7 mouse cellular contexts compared by ENCODE assay signal in the genomic region with DNA sequence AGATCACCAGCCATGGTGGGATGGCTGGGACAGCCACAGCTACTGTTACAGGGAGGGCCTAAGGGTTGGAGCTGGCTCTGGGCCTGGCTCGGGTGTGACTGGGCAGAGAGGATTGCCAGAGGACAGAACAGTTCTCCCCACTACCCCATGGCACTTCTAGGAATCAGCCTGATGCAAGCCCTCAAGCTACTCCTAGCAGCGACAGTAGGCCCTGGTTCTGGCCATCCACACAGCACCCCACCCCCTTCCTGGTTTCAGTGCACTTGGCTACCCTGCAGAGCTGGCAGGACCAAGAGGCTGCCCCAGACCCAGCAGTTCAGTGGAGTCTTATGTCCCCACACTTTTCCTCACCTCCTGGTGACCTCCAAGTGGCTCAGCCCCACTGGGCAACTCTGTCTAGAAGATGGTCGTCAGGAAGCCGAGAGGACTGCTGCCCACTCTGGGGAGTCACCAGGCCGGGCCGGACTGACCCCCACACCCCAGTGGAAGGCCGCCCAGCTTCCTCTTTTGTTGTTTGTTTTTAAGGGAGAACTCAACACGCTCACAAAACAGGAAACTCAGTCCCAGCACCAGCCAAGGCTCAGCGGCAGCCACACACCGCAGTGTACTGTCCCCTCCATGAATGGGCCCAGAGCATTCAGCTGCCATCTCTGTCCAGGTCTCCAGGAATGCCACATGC. TPM values are rescaled to one million over a fixed set of nuclear protein-coding genes. Genes with fewer than 3 reads are reported as not detected.
A peak's percentile ranks its signal among the peaks of the same experiment; 100 is the strongest.
DNase-seq lines count a peak whose midpoint lies in the region; ATAC-seq and TF ChIP-seq lines count a peak whose summit lies in the region.

No protein-coding gene starts in this region.

- no peaks in the 10 kb centered on the region for H3K27me3 ChIP-seq in midbrain, embryonic 12.5 days
- no peaks in the 10 kb centered on the region for H3K27me3 ChIP-seq in midbrain, embryonic 16.5 days (ENCODE audit: control insufficient read depth, insufficient read depth, low read depth, low read length)
- H3K27me3 ChIP-seq in heart, embryonic 11.5 days (ENCODE audit: control insufficient read depth, insufficient read depth, low read length), result no peaks in the 10 kb centered on the region
- no peaks in the 10 kb centered on the region for H3K27me3 ChIP-seq in liver, postnatal 0 days (ENCODE audit: insufficient read depth, low read length)
- H3K27me3 ChIP-seq in stomach, embryonic 16.5 days (ENCODE audit: control insufficient read depth, insufficient read depth, low read length), result no peaks in the 10 kb centered on the region
- no peaks in the 10 kb centered on the region for H3K27me3 ChIP-seq in forebrain, embryonic 16.5 days (replicated peaks; ENCODE audit: control insufficient read depth, insufficient read depth, low read length)

- no peak for TF ChIP-seq CTCF in liver, postnatal 0 days (IDR thresholded peaks at IDR 0.05; ENCODE audit: low read depth)

- no peak for TF ChIP-seq EP300 in liver, postnatal 0 days (IDR thresholded peaks at IDR 0.05; ENCODE audit: low read depth)

- H3K27ac ChIP-seq in midbrain, embryonic 12.5 days (replicated peaks), result peak overlapping the region; percentile 32; the same call in 1 of the 2 replicates
- H3K27ac ChIP-seq in midbrain, embryonic 16.5 days (ENCODE audit: low read length), result no peak overlapping the region
- no peak overlapping the region for H3K27ac ChIP-seq in heart, embryonic 11.5 days (ENCODE audit: low read depth, low read length)
- peak overlapping the region; percentile 67 for H3K27ac ChIP-seq in liver, postnatal 0 days (ENCODE audit: low read depth)
- peak overlapping the region; percentile 42 for H3K27ac ChIP-seq in stomach, embryonic 16.5 days (ENCODE audit: low read length)
- no peak overlapping the region for H3K27ac ChIP-seq in forebrain, embryonic 16.5 days (ENCODE audit: low read length)

- no peak for ATAC-seq in midbrain, embryonic 12.5 days (ENCODE audit: low FRiP score, low read depth)
- no peak for ATAC-seq in midbrain, embryonic 16.5 days
- no peak for ATAC-seq in heart, embryonic 11.5 days (replicated peaks; ENCODE audit: insufficient number of reproducible peaks, low FRiP score, low TSS enrichment)
- ATAC-seq in liver, postnatal 0 days, result peak; percentile 25
- no peak for ATAC-seq in stomach, embryonic 16.5 days (ENCODE audit: insufficient read depth, low FRiP score)
- ATAC-seq in forebrain, embryonic 16.5 days, result no peak

- no peak overlapping the region for H3K4me3 ChIP-seq in midbrain, embryonic 12.5 days
- no peak overlapping the region for H3K4me3 ChIP-seq in midbrain, embryonic 16.5 days (ENCODE audit: low read depth, low read length)
- H3K4me3 ChIP-seq in heart, embryonic 11.5 days (ENCODE audit: low read depth, low read length), result no peak overlapping the region
- no peak overlapping the region for H3K4me3 ChIP-seq in liver, postnatal 0 days (ENCODE audit: low read depth, low read length)
- no peak overlapping the region for H3K4me3 ChIP-seq in stomach, embryonic 16.5 days (replicated peaks; ENCODE audit: low read length)
- no peak overlapping the region for H3K4me3 ChIP-seq in forebrain, embryonic 16.5 days (replicated peaks; ENCODE audit: low read length)

- peaks cover 81% of the 10 kb centered on the region for H3K4me1 ChIP-seq in midbrain, embryonic 12.5 days
- peaks cover 48% of the 10 kb centered on the region for H3K4me1 ChIP-seq in midbrain, embryonic 16.5 days (ENCODE audit: control insufficient read depth, insufficient read depth, low read length)
- peaks cover 88% of the 10 kb centered on the region for H3K4me1 ChIP-seq in heart, embryonic 11.5 days (ENCODE audit: control insufficient read depth, insufficient read depth, low read length)
- H3K4me1 ChIP-seq in liver, postnatal 0 days (ENCODE audit: insufficient read depth), result peaks cover 46% of the 10 kb centered on the region
- peaks cover 87% of the 10 kb centered on the region for H3K4me1 ChIP-seq in stomach, embryonic 16.5 days (ENCODE audit: control insufficient read depth, insufficient read depth, low read length)
- peaks cover 72% of the 10 kb centered on the region for H3K4me1 ChIP-seq in forebrain, embryonic 16.5 days (replicated peaks; ENCODE audit: control insufficient read depth, insufficient read depth, low read length)

- H3K36me3 ChIP-seq in midbrain, embryonic 12.5 days, result peaks cover 74% of the 10 kb centered on the region
- peaks cover 12% of the 10 kb centered on the region; the same call in 1 of the 2 replicates for H3K36me3 ChIP-seq in midbrain, embryonic 16.5 days (ENCODE audit: control insufficient read depth, insufficient read depth, low read length)
- peaks cover 28% of the 10 kb centered on the region; the same call in 1 of the 2 replicates for H3K36me3 ChIP-seq in heart, embryonic 11.5 days (ENCODE audit: control insufficient read depth, insufficient read depth, low read length)
- H3K36me3 ChIP-seq in liver, postnatal 0 days (replicated peaks; ENCODE audit: insufficient read depth, low read length), result peaks cover 37% of the 10 kb centered on the region
- H3K36me3 ChIP-seq in stomach, embryonic 16.5 days (ENCODE audit: control insufficient read depth, insufficient read depth, low read length), result peaks cover 19% of the 10 kb centered on the region; the same call in 1 of the 2 replicates
- peaks cover 14% of the 10 kb centered on the region for H3K36me3 ChIP-seq in forebrain, embryonic 16.5 days (ENCODE audit: control insufficient read depth, insufficient read depth)

- DNase-seq in liver, postnatal 0 days, result peak; percentile 44
- no peak for DNase-seq in retina, embryonic 14.5 days (ENCODE audit: low spot score)

- no peaks in the 10 kb centered on the region for H3K9me3 ChIP-seq in midbrain, embryonic 12.5 days
- H3K9me3 ChIP-seq in midbrain, embryonic 16.5 days (replicated peaks; ENCODE audit: control insufficient read depth, low read length, poor library complexity, severe bottlenecking), result no peaks in the 10 kb centered on the region
- H3K9me3 ChIP-seq in heart, embryonic 11.5 days (replicated peaks; ENCODE audit: control insufficient read depth, low read length), result no peaks in the 10 kb centered on the region
- H3K9me3 ChIP-seq in liver, postnatal 0 days (ENCODE audit: low read length), result no peaks in the 10 kb centered on the region
- H3K9me3 ChIP-seq in stomach, embryonic 16.5 days (replicated peaks; ENCODE audit: control insufficient read depth, low read length), result no peaks in the 10 kb centered on the region
- H3K9me3 ChIP-seq in forebrain, embryonic 16.5 days (ENCODE audit: control insufficient read depth, low read length), result no peaks in the 10 kb centered on the region

- 90% methylated on average over 10 of the region's 10 CpGs for WGBS in midbrain, embryonic 12.5 days
- WGBS in midbrain, embryonic 16.5 days, result 81% methylated on average over 10 of the region's 10 CpGs
- WGBS in heart, embryonic 11.5 days (ENCODE audit: insufficient replicate concordance), result 75% methylated on average over 10 of the region's 10 CpGs
- 66% methylated on average over 10 of the region's 10 CpGs for WGBS in liver, postnatal 0 days (ENCODE audit: insufficient replicate concordance)
- WGBS in stomach, embryonic 16.5 days, result 71% methylated on average over 10 of the region's 10 CpGs
- WGBS in forebrain, embryonic 16.5 days, result 84% methylated on average over 10 of the region's 10 CpGs

- no peak overlapping the region for H3K4me2 ChIP-seq in midbrain, embryonic 12.5 days (replicated peaks)
- H3K4me2 ChIP-seq in midbrain, embryonic 16.5 days (ENCODE audit: low read length), result no peak overlapping the region
- H3K4me2 ChIP-seq in heart, embryonic 11.5 days, result no peak overlapping the region
- 0 out of 2 replicates have a peak overlapping the region, but pooled peaks have one; percentile 18 for H3K4me2 ChIP-seq in liver, postnatal 0 days (ENCODE audit: low read depth, low read length)
- no peak overlapping the region for H3K4me2 ChIP-seq in stomach, embryonic 16.5 days (ENCODE audit: low read depth, low read length)
- H3K4me2 ChIP-seq in forebrain, embryonic 16.5 days (ENCODE audit: low read length), result no peak overlapping the region

- H3K9ac ChIP-seq in midbrain, embryonic 12.5 days (replicated peaks), result no peak overlapping the region
- no peak overlapping the region for H3K9ac ChIP-seq in midbrain, embryonic 16.5 days (ENCODE audit: low read depth, low read length)
- H3K9ac ChIP-seq in heart, embryonic 11.5 days (ENCODE audit: low read depth, low read length), result peak overlapping the region; percentile 23; the same call in 1 of the 2 replicates
- 0 out of 2 replicates have a peak overlapping the region, but pooled peaks have one; percentile 21 for H3K9ac ChIP-seq in liver, postnatal 0 days (replicated peaks)
- peak overlapping the region; percentile 36 for H3K9ac ChIP-seq in stomach, embryonic 16.5 days (ENCODE audit: low read length)
- no peak overlapping the region for H3K9ac ChIP-seq in forebrain, embryonic 16.5 days (replicated peaks; ENCODE audit: low read depth, low read length)

RNA-seq across cellular contexts. Expression of gene Akt1, which starts 6.9 kb away (rescaled TPM):
- 74.7 and 80.0 TPM in 2 replicates for polyA plus RNA-seq in midbrain, embryonic 12.5 days (2016; fragmentation: Nextera tagmentation; extraction: Ambion mirVana)
- polyA plus RNA-seq in midbrain, embryonic 16.5 days (2015; fragmentation: Nextera tagmentation; extraction: Ambion mirVana), result 58.7 and 60.4 TPM in 2 replicates
- polyA plus RNA-seq in heart, embryonic 11.5 days (2014; fragmentation: Nextera tagmentation; extraction: Ambion mirVana), result 94.2 and 108 TPM in 2 replicates
- 26.7 and 29.3 TPM in 2 replicates for polyA plus RNA-seq in liver, postnatal 0 days (2015; fragmentation: Nextera tagmentation; extraction: Ambion mirVana)
- polyA plus RNA-seq in stomach, embryonic 16.5 days (2015; fragmentation: Nextera tagmentation; extraction: Ambion mirVana), result 50.7 and 52.8 TPM in 2 replicates
- 56.9 and 57.1 TPM in 2 replicates for polyA plus RNA-seq in forebrain, embryonic 16.5 days (2015; fragmentation: Nextera tagmentation; extraction: Ambion mirVana)

RNA-seq across cellular contexts. Expression of gene Zbtb42, which starts 10.9 kb away (rescaled TPM):
- polyA plus RNA-seq in midbrain, embryonic 12.5 days (2016; fragmentation: Nextera tagmentation; extraction: Ambion mirVana), result 5.2 and 7.3 TPM in 2 replicates
- 0.73 and 1.2 TPM in 2 replicates for polyA plus RNA-seq in midbrain, embryonic 16.5 days (2015; fragmentation: Nextera tagmentation; extraction: Ambion mirVana)
- polyA plus RNA-seq in heart, embryonic 11.5 days (2014; fragmentation: Nextera tagmentation; extraction: Ambion mirVana), result 2.8 and 4.2 TPM in 2 replicates
- 1.3 and 1.6 TPM in 2 replicates for polyA plus RNA-seq in liver, postnatal 0 days (2015; fragmentation: Nextera tagmentation; extraction: Ambion mirVana)
- 9.7 and 12.2 TPM in 2 replicates for polyA plus RNA-seq in stomach, embryonic 16.5 days (2015; fragmentation: Nextera tagmentation; extraction: Ambion mirVana)
- 0.65 and 0.92 TPM in 2 replicates for polyA plus RNA-seq in forebrain, embryonic 16.5 days (2015; fragmentation: Nextera tagmentation; extraction: Ambion mirVana)

RNA-seq across cellular contexts. Expression of gene Siva1, which starts 23.3 kb away (rescaled TPM):
- 133 and 150 TPM in 2 replicates for polyA plus RNA-seq in midbrain, embryonic 12.5 days (2016; fragmentation: Nextera tagmentation; extraction: Ambion mirVana)
- 41.7 and 44.1 TPM in 2 replicates for polyA plus RNA-seq in midbrain, embryonic 16.5 days (2015; fragmentation: Nextera tagmentation; extraction: Ambion mirVana)
- 141 and 156 TPM in 2 replicates for polyA plus RNA-seq in heart, embryonic 11.5 days (2014; fragmentation: Nextera tagmentation; extraction: Ambion mirVana)
- 55.6 and 62.2 TPM in 2 replicates for polyA plus RNA-seq in liver, postnatal 0 days (2015; fragmentation: Nextera tagmentation; extraction: Ambion mirVana)
- polyA plus RNA-seq in stomach, embryonic 16.5 days (2015; fragmentation: Nextera tagmentation; extraction: Ambion mirVana), result 152 and 171 TPM in 2 replicates
- 68.9 and 75.9 TPM in 2 replicates for polyA plus RNA-seq in forebrain, embryonic 16.5 days (2015; fragmentation: Nextera tagmentation; extraction: Ambion mirVana)

RNA-seq across cellular contexts. Expression of gene Adssl1, which starts 47.9 kb away (rescaled TPM):
- 1.5 and 1.9 TPM in 2 replicates for polyA plus RNA-seq in midbrain, embryonic 12.5 days (2016; fragmentation: Nextera tagmentation; extraction: Ambion mirVana)
- 4.0 and 4.2 TPM in 2 replicates for polyA plus RNA-seq in midbrain, embryonic 16.5 days (2015; fragmentation: Nextera tagmentation; extraction: Ambion mirVana)
- polyA plus RNA-seq in heart, embryonic 11.5 days (2014; fragmentation: Nextera tagmentation; extraction: Ambion mirVana), result 73.3 and 75.2 TPM in 2 replicates
- polyA plus RNA-seq in liver, postnatal 0 days (2015; fragmentation: Nextera tagmentation; extraction: Ambion mirVana), result 22.8 and 24.4 TPM in 2 replicates
- 2.7 and 10.3 TPM in 2 replicates for polyA plus RNA-seq in stomach, embryonic 16.5 days (2015; fragmentation: Nextera tagmentation; extraction: Ambion mirVana)
- polyA plus RNA-seq in forebrain, embryonic 16.5 days (2015; fragmentation: Nextera tagmentation; extraction: Ambion mirVana), result 1.8 and 2.4 TPM in 2 replicates

RNA-seq across cellular contexts. Expression of gene Cep170b, which starts 52.5 kb away (rescaled TPM):
- 15.0 and 16.8 TPM in 2 replicates for polyA plus RNA-seq in midbrain, embryonic 12.5 days (2016; fragmentation: Nextera tagmentation; extraction: Ambion mirVana)
- 36.0 and 39.4 TPM in 2 replicates for polyA plus RNA-seq in midbrain, embryonic 16.5 days (2015; fragmentation: Nextera tagmentation; extraction: Ambion mirVana)
- polyA plus RNA-seq in heart, embryonic 11.5 days (2014; fragmentation: Nextera tagmentation; extraction: Ambion mirVana), result 2.6 and 3.1 TPM in 2 replicates
- polyA plus RNA-seq in liver, postnatal 0 days (2015; fragmentation: Nextera tagmentation; extraction: Ambion mirVana), result 4.0 and 4.8 TPM in 2 replicates
- 19.8 and 21.9 TPM in 2 replicates for polyA plus RNA-seq in stomach, embryonic 16.5 days (2015; fragmentation: Nextera tagmentation; extraction: Ambion mirVana)
- 18.8 and 22.9 TPM in 2 replicates for polyA plus RNA-seq in forebrain, embryonic 16.5 days (2015; fragmentation: Nextera tagmentation; extraction: Ambion mirVana)

Comparison
In these comparisons a context has a peak if more than half of its experiments do, and no peak if none do; other contexts are left out.
1. H3K27ac ChIP-seq: peak in midbrain, embryonic 12.5 days (single experiment), liver, postnatal 0 days (single experiment) and stomach, embryonic 16.5 days (single experiment); none in midbrain, embryonic 16.5 days (single experiment), heart, embryonic 11.5 days (single experiment) and forebrain, embryonic 16.5 days (single experiment).
2. H3K9ac ChIP-seq: peak in heart, embryonic 11.5 days (single experiment), liver, postnatal 0 days (single experiment) and stomach, embryonic 16.5 days (single experiment); none in midbrain, embryonic 12.5 days (single experiment), midbrain, embryonic 16.5 days (single experiment) and forebrain, embryonic 16.5 days (single experiment).